Mouse (Mus musculus): ENCODE measurements around the gene Hunk. TPM values are rescaled to one million over a fixed set of nuclear protein-coding genes. Genes with fewer than 3 reads are reported as not detected.

Hunk gene
- polyA plus RNA-seq, 1 experiment from 2014 or later = 15.0 TPM

DNA sequence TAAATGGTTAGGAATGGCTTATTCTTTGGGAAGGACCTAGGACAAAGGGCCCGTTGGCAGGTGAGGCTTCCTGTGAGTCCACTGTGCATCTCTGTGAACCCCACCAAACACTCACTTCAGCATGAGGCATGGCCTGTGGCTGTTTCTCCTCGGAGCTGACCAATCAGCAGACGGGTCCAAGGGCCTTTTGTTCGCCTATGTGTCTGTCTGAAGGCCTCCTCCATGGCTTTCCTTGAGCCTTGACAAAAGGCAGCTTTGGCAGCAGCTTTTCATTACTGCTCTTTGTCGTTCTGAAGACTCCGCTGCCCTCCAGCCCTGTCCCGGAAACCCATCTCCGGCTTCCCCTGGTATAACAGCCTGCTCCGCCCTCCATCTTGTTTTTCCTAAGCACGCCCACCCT, 54.8 kb downstream of the Hunk start:
- Histone ChIP-seq H3K27me3 (no peaks in the 10 kb centered on the region), H3K4me1 (peaks cover 21% of the 10 kb centered on the region), H3K9me3 (no peaks in the 10 kb centered on the region), H3K27ac (replicated peaks) (no peak overlapping the region; the same call in 1 of the 2 replicates), H3K4me2 (replicated peaks) (no peak overlapping the region), H3K36me3 (peaks cover 21% of the 10 kb centered on the region; the same call in 1 of the 2 replicates), H3K9ac (replicated peaks) (no peak overlapping the region), H3K4me3 (no peak overlapping the region)
- WGBS = 38% methylated on average over 10 of the region's 10 CpGs
- ATAC-seq (ENCODE audit: low FRiP score, low read depth) = peak; percentile 29; the same call in 1 of the 2 replicates

DNA sequence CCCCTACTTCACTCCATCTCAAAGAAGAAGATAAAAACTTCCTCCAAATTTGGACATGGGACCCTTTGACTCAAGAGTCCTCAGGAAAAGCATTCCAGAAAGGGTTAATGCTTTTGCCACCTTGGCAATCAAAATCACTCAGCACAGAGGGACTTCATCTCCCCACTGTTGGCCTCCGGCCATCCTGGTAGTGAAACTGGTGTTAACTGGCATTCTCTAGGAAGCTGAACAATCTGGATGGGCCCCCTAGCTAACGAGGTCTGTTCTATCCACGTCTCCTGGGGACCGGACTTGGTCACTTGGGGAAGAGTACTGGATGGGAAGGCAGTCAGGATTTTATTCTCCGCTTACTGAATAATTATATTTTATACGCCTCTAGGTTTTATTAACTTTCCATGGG, 57.2 kb downstream of the Hunk start:
- ATAC-seq (ENCODE audit: low FRiP score, low read depth) = no peak

DNA sequence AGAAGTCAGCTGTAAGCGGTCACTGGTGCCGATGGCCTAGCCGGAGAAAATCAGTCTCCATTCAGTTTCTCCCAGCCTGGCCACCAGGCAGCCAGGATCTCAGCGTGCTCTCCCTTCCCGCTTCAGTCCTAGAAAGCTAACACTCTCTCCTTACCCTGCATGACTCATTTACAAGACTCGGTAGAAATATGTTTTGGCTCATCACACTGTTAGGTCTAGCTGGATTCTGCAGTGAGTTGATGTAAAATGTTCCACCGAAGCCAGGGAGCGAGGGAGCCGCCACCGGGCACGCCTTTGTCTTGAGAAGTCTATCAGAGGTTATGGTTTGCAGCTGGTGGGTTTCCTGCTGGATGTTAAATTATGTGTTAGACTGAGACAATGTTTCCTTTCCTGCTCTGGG, 67.4 kb downstream of the Hunk start:
- peaks cover 8% of the 10 kb centered on the region; the same call in 1 of the 2 replicates for H3K4me1 ChIP-seq
- H3K9ac ChIP-seq (replicated peaks) = no peak overlapping the region
- 79% methylated on average over 11 of the region's 11 CpGs for WGBS
- no peak overlapping the region for H3K4me2 ChIP-seq (replicated peaks)
- no peak for ATAC-seq (ENCODE audit: low FRiP score, low read depth)
- H3K9me3 ChIP-seq = no peaks in the 10 kb centered on the region
- H3K36me3 ChIP-seq = peaks cover 39% of the 10 kb centered on the region
- peaks cover 6% of the 10 kb centered on the region; the same call in 1 of the 2 replicates for H3K27me3 ChIP-seq
- no peak overlapping the region for H3K4me3 ChIP-seq
- no peak overlapping the region for H3K27ac ChIP-seq (replicated peaks)

More for the DNA sequence above, 57.2 kb downstream of the Hunk start:
- H3K9ac ChIP-seq (replicated peaks) = no peak overlapping the region
- no peaks in the 10 kb centered on the region for H3K27me3 ChIP-seq
- no peak overlapping the region for H3K4me2 ChIP-seq (replicated peaks)
- H3K9me3 ChIP-seq = no peaks in the 10 kb centered on the region
- 73% methylated on average over 6 of the region's 6 CpGs for WGBS
- H3K4me1 ChIP-seq = peaks cover 7% of the 10 kb centered on the region; the same call in 1 of the 2 replicates
- peaks cover 21% of the 10 kb centered on the region for H3K36me3 ChIP-seq
- H3K27ac ChIP-seq (replicated peaks) = no peak overlapping the region
- no peak overlapping the region for H3K4me3 ChIP-seq

DNA sequence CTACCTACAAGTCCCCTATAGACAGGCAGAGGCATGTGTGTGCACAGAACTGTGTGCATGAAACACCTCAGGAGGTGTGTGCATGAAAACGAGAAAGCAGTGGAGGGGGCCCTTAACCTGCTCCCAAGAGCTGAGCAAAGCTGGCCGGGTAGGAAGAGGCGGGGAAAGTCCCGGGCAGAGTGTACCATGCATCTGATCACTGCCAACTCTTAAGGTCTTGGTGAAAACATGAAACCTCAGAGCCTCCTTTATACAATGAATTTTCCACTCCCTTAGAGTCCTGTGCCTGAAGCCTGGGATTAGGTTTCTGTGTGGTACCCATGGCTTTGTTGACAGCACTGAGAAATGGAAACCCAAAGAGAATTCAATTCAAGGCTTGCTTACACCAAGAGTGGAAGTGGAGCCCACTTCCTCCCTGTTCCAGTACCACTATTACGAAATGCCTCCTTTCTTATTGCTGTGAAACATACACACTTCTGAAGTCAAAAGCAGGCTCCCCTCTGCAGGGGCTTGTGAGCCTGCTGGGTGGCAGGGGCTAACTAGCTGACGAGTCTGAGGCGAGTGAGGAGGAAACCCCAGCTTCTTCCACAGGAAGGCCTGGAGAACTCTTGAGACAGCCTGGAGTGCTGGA, 70.8 kb downstream of the Hunk start:
- H3K27ac ChIP-seq (replicated peaks) = no peak overlapping the region
- no peak for ATAC-seq (ENCODE audit: low FRiP score, low read depth)
- H3K9ac ChIP-seq (replicated peaks) = no peak overlapping the region
- H3K9me3 ChIP-seq = no peaks in the 10 kb centered on the region
- H3K4me1 ChIP-seq = peaks cover 27% of the 10 kb centered on the region
- peaks cover 35% of the 10 kb centered on the region for H3K36me3 ChIP-seq
- peaks cover 6% of the 10 kb centered on the region; the same call in 1 of the 2 replicates for H3K27me3 ChIP-seq
- 80% methylated on average over 7 of the region's 7 CpGs for WGBS
- H3K4me3 ChIP-seq = no peak overlapping the region
- no peak overlapping the region for H3K4me2 ChIP-seq (replicated peaks)

DNA sequence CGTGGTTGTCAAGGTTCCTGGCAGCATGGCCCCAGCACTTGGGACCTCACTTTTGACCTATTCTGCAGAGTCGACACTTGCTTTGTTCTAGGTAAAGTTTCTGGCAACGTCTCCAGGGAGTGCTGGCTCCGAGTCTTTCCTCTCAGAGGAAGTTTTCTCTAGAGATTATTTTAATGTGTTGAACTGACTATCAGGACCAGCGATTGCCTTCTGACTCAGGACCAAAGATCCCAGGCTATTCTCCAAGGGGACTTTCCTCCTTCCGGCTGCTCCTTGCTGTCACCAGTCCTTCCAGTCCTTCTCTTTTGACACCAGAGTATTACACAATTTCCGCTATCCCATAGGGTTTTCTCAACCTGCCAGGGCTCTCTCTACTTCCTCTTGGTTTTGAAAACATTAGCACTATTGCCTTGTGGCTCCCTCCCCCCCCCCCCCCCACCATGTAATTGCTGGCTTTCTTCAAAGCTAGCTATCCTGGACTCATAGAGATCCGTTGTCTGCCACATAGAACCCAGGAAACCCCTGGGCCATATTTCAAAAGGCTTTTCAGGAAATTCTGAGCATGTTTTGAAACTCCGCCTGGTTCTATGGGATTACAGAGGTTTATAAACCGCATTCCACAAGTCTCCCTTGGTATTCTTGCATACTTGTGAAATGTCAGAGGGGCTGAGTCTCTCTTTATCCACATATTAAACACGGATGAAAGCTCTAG, 73.2 kb downstream of the Hunk start:
- no peak overlapping the region for H3K4me2 ChIP-seq (replicated peaks)
- H3K36me3 ChIP-seq = peaks cover 47% of the 10 kb centered on the region
- no peaks in the 10 kb centered on the region for H3K9me3 ChIP-seq
- H3K9ac ChIP-seq (replicated peaks) = no peak overlapping the region
- 23% methylated on average over 11 of the region's 11 CpGs for WGBS
- ATAC-seq (ENCODE audit: low FRiP score, low read depth) = peak; percentile 59
- peak overlapping the region; percentile 31; the same call in 1 of the 2 replicates for H3K27ac ChIP-seq (replicated peaks)
- no peak overlapping the region for H3K4me3 ChIP-seq
- H3K27me3 ChIP-seq = peaks cover 6% of the 10 kb centered on the region; the same call in 1 of the 2 replicates
- peaks cover 27% of the 10 kb centered on the region for H3K4me1 ChIP-seq

DNA sequence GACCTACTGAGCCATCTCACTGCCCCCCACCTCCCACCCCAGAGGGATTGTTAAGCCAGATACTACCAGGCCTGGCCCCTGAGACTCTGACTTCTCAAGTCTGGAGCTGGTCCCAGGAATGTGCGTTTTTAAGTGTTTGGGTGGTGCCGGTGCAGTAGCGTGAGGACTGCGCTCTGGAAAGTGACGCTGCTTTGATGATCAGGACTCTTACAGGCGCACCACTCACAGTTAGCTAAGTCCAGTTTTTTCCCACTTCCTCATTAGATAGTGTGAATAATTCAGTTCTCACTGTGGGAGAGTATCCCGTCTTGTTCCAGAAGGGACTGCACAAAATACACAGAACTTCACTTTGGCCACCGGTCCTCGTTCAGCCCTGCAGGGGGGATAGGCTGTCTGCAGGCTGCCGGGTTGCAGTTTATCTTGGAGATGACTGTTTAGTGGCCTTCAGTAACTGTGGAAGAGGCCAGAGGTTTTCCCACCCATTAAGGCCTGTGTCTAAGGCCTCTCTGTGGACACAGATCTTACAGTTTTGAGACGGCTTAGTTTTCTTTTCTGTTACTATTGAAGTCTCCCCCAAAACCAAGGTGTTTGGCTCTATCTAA, 75.6 kb downstream of the Hunk start:
- Histone ChIP-seq H3K9ac (replicated peaks) (no peak overlapping the region), H3K4me2 (replicated peaks) (no peak overlapping the region), H3K36me3 (peaks cover 42% of the 10 kb centered on the region), H3K27ac (replicated peaks) (no peak overlapping the region), H3K9me3 (no peaks in the 10 kb centered on the region), H3K27me3 (peaks cover 6% of the 10 kb centered on the region; the same call in 1 of the 2 replicates), H3K4me1 (peaks cover 27% of the 10 kb centered on the region), H3K4me3 (no peak overlapping the region)
- no peak for ATAC-seq (ENCODE audit: low FRiP score, low read depth)
- WGBS = 67% methylated on average over 11 of the region's 11 CpGs

DNA sequence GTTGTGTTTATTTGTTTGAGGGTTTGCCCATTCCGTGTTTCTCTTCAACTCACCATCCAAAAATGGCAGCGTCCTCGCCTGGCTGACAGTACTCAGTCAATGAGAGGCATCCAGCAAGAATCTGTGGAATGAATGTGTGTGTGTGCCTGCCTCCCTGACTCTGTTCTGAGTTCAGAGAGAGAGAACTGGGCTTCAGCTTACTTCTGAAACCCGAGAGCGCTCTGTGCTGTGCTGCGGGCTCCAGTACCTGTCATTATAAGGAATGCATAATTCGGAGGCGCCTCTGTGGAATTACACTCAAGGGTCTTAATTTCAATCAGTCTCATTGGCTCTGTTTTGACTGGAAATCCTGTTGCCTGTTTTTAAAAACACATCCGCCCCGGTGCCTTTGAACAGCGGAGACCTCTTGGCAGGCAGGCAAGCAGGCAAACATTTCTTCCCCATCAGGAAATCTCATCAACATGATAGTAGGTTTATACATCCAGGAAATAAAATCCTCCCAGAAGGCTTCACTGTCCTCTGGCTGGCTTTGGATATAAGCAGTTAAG, 77.0 kb downstream of the Hunk start:
- no peak for ATAC-seq (ENCODE audit: low FRiP score, low read depth)
- Histone ChIP-seq H3K9ac (replicated peaks) (no peak overlapping the region), H3K36me3 (peaks cover 53% of the 10 kb centered on the region), H3K27ac (replicated peaks) (no peak overlapping the region), H3K27me3 (peaks cover 4% of the 10 kb centered on the region; the same call in 1 of the 2 replicates), H3K4me1 (peaks cover 27% of the 10 kb centered on the region), H3K4me3 (no peak overlapping the region), H3K9me3 (no peaks in the 10 kb centered on the region), H3K4me2 (replicated peaks) (no peak overlapping the region)
- WGBS = 82% methylated on average over 11 of the region's 11 CpGs

DNA sequence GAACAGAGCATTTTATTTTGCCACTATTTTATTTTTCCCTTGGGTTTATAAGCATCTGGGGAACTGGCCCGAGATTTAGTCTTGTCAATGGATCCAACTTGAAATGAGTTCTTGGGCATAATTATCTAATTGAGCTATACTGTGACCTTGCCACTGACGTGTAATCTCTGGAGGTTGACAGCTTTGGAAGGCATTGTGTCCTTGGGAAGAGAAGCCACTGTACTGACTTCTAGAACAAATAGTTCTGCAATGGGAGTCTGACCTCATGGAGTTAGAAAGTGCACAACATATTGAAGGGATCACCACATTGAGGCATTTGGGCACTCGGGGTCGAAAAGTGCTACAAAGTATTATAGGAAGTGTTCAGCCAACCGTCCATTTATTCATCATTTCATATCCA, 79.3 kb downstream of the Hunk start:
- Histone ChIP-seq H3K9ac (replicated peaks) (no peak overlapping the region), H3K4me3 (no peak overlapping the region), H3K36me3 (peaks cover 68% of the 10 kb centered on the region), H3K4me2 (replicated peaks) (no peak overlapping the region), H3K4me1 (peaks cover 8% of the 10 kb centered on the region), H3K27me3 (no peaks in the 10 kb centered on the region), H3K27ac (replicated peaks) (no peak overlapping the region), H3K9me3 (0 out of 2 replicates have a peak, but pooled peaks cover 2% of the 10 kb centered on the region)
- ATAC-seq (ENCODE audit: low FRiP score, low read depth) = no peak
- WGBS = 97% methylated on average over 5 of the region's 5 CpGs

DNA sequence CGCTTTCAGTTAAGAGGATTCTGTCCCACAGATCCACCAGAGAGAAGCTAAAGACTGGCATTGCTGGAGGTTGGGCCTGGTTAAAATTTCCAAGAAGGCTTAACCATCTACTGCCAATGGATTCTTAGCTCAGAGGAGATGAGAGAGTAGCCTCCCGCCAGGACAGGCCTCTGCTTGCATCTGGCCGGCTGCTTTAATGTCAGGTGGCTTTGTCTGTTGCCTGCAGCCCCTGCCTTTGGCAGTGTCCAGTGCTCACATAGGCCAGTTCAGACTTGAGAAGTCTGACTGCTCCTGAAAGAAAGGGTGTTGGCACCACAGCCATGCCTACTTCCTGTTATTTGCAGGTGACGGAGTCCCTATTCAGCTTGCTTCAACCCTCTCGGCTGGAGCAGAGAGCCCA, 82.5 kb downstream of the Hunk start:
- H3K4me3 ChIP-seq = no peak overlapping the region
- no peak overlapping the region for H3K27ac ChIP-seq (replicated peaks)
- no peak overlapping the region for H3K4me2 ChIP-seq (replicated peaks)
- H3K9ac ChIP-seq (replicated peaks) = no peak overlapping the region
- H3K36me3 ChIP-seq = peaks cover 77% of the 10 kb centered on the region
- no peaks in the 10 kb centered on the region for H3K4me1 ChIP-seq
- WGBS = 93% methylated on average over 5 of the region's 5 CpGs
- 0 out of 2 replicates have a peak, but pooled peaks cover 2% of the 10 kb centered on the region for H3K9me3 ChIP-seq
- H3K27me3 ChIP-seq = no peaks in the 10 kb centered on the region
- ATAC-seq (ENCODE audit: low FRiP score, low read depth) = no peak

DNA sequence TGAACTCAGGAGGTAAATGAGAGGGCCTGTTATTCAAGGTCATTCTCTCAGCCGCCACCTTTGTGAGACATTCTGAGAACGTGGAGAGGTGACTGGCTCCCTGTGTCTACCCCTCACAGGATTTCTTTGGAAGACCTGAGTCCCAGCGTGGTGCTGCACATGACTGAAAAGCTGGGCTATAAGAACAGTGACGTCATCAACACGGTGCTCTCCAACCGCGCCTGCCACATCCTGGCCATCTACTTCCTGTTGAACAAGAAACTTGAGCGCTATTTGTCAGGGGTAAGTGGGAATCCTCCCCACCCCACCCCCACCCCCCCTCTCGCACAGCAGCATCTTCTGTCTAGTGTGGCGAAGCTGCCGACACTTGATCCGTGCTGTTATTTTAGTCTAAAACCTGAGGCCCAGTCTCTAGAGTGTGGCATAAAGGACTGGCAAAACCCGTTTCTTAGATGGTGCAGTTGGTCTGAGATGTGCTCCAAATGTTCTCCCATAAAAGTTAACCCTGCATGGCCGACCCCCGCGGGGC, 90.0 kb downstream of the Hunk start:
- no peak for ATAC-seq (ENCODE audit: low FRiP score, low read depth)
- no peak overlapping the region for H3K4me3 ChIP-seq
- H3K4me1 ChIP-seq = no peaks in the 10 kb centered on the region
- H3K27ac ChIP-seq (replicated peaks) = no peak overlapping the region
- no peak overlapping the region for H3K9ac ChIP-seq (replicated peaks)
- 97% methylated on average over 16 of the region's 16 CpGs for WGBS
- H3K4me2 ChIP-seq (replicated peaks) = no peak overlapping the region
- H3K36me3 ChIP-seq = peaks cover 86% of the 10 kb centered on the region
- H3K27me3 ChIP-seq = no peaks in the 10 kb centered on the region
- no peaks in the 10 kb centered on the region for H3K9me3 ChIP-seq

DNA sequence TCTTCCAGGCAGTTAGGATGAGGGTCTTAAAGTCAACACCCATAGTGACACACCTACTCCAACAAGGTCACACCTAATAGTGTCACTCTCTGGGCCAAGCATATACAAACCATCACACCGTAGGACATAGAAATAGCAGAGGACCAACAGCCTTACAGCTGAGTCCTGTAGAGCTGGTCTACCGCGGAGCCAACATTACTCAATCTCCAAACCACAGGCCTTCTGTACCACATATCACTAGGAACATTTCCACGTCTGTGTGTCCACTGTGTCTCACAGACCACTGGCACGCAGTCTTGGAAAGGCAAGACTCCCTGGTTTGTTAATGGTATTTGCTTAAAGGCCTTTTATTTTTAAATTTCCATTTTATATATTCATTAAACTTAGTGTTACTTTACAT, 95.8 kb downstream of the Hunk start:
- H3K4me1 ChIP-seq = no peaks in the 10 kb centered on the region
- peaks cover 93% of the 10 kb centered on the region for H3K36me3 ChIP-seq
- WGBS = 95% methylated on average over 5 of the region's 5 CpGs
- H3K4me3 ChIP-seq = no peak overlapping the region
- H3K27ac ChIP-seq (replicated peaks) = no peak overlapping the region
- no peak overlapping the region for H3K9ac ChIP-seq (replicated peaks)
- H3K4me2 ChIP-seq (replicated peaks) = no peak overlapping the region
- no peaks in the 10 kb centered on the region for H3K27me3 ChIP-seq
- ATAC-seq (ENCODE audit: low FRiP score, low read depth) = no peak
- no peaks in the 10 kb centered on the region for H3K9me3 ChIP-seq

DNA sequence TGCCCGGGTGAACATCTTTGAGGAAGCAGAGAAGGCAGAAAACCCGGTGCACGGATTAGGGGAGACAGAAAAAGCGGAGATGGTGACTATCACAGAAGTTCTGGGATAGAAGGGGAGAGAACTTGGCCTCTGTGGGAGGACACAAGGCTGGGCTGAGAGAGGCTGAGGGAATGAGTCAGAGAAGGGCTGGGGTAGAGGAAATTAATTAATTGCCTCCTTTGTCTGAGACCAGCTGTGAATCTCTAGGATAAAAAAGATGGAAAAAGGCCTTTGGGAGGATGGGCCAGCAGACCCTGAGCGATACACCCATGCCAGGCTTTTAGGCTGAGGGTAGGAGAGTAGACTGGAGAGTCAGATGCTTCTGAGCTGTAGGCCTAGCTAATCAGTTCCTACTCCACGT, 97.5 kb downstream of the Hunk start:
- Histone ChIP-seq H3K4me3 (no peak overlapping the region), H3K36me3 (peaks cover 92% of the 10 kb centered on the region), H3K27me3 (no peaks in the 10 kb centered on the region), H3K4me2 (replicated peaks) (no peak overlapping the region), H3K4me1 (no peaks in the 10 kb centered on the region), H3K9me3 (no peaks in the 10 kb centered on the region), H3K27ac (replicated peaks) (no peak overlapping the region), H3K9ac (replicated peaks) (no peak overlapping the region)
- WGBS = 90% methylated on average over 6 of the region's 6 CpGs
- ATAC-seq (ENCODE audit: low FRiP score, low read depth) = no peak

All from midbrain, embryonic 12.5 days (tissue).